Mouse (Mus musculus): Measurements from ENCODE around the gene Stk36.

Gene Stk36

GRCm38 (mm10) chr1:74601267-74601962 is at the start of gene Stk36, which contains the start of gene Rnf25:
Stk36 (plus strand) TSS chr1:74601445.
Rnf25 (minus strand) TSS chr1:74601397.
- DNase-seq (ENCODE audit: low spot score in 2 of 2): peak; percentile 72 to 85

GRCm38 (mm10) chr1:74559061-74559460 is 42.2 kb upstream of the Stk36 start:
- no peak for DNase-seq (ENCODE audit: low spot score in 2 of 2)

- no peak for DNase-seq (ENCODE audit: low spot score in 2 of 2)
Observed at GRCm38 (mm10) chr1:74565834-74566233, 35.4 kb upstream of the Stk36 start.

- DNase-seq (ENCODE audit: low spot score in 2 of 2): no peak
Observed at GRCm38 (mm10) chr1:74569739-74570719, 31.2 kb upstream of the Stk36 start.

GRCm38 (mm10) chr1:74582621-74583020 is 18.6 kb upstream of the Stk36 start:
- no peak for DNase-seq (ENCODE audit: low spot score in 2 of 2)

GRCm38 (mm10) chr1:74584616-74585398 is 16.4 kb upstream of the Stk36 start:
- no peak for DNase-seq (ENCODE audit: low spot score in 2 of 2)

GRCm38 (mm10) chr1:74587233-74587772 is 13.9 kb upstream of the Stk36 start:
- DNase-seq (ENCODE audit: low spot score in 2 of 2): no peak

- DNase-seq (ENCODE audit: low spot score in 2 of 2): peak; percentile 98
Observed at GRCm38 (mm10) chr1:74587773-74588445, 13.3 kb upstream of the Stk36 start, which contains the start of the genes Zfp142 and Bcs1l. Zfp142 (minus strand) TSS chr1:74588246. Bcs1l (plus strand) TSS chr1:74588289.

- DNase-seq (ENCODE audit: low spot score in 2 of 2): no peak
Observed at GRCm38 (mm10) chr1:74594434-74594833, 6.8 kb upstream of the Stk36 start.

GRCm38 (mm10) chr1:74600501-74601266 is 561 bp upstream of the Stk36 start:
- no peak for DNase-seq (ENCODE audit: low spot score in 2 of 2)

- DNase-seq (ENCODE audit: low spot score in 2 of 2): no peak
Observed at GRCm38 (mm10) chr1:74624183-74624582, 22.9 kb downstream of the Stk36 start.

GRCm38 (mm10) chr1:74626076-74626475 is 24.8 kb downstream of the Stk36 start:
- no peak for DNase-seq (ENCODE audit: low spot score in 2 of 2)

GRCm38 (mm10) chr1:74628001-74628400 is 26.8 kb downstream of the Stk36 start:
- DNase-seq (ENCODE audit: low spot score in 2 of 2): no peak

- DNase-seq (ENCODE audit: low spot score in 2 of 2): no peak
Observed at GRCm38 (mm10) chr1:74632734-74633133, 31.5 kb downstream of the Stk36 start.

- no peak for DNase-seq (ENCODE audit: low spot score in 2 of 2)
Observed at GRCm38 (mm10) chr1:74643524-74643923, 42.3 kb downstream of the Stk36 start.

GRCm38 (mm10) chr1:74643926-74644325 is 42.7 kb downstream of the Stk36 start:
- no peak for DNase-seq (ENCODE audit: low spot score in 2 of 2)

- DNase-seq (ENCODE audit: low spot score in 2 of 2): peak; percentile 86 to 92
Observed at GRCm38 (mm10) chr1:74661448-74662195, 60.4 kb downstream of the Stk36 start, which contains the start of gene Ttll4. Ttll4 (plus strand) TSS chr1:74661745.

GRCm38 (mm10) chr1:74662253-74662865 is 61.1 kb downstream of the Stk36 start:
- no peak for DNase-seq (ENCODE audit: low spot score in 2 of 2)

GRCm38 (mm10) chr1:74665153-74665552 is 63.9 kb downstream of the Stk36 start:
- no peak for DNase-seq (ENCODE audit: low spot score in 2 of 2)
